Mouse (Mus musculus) liver, postnatal 0 days (tissue): ENCODE data around the gene Slc12a8. TPM values are rescaled to one million over a fixed set of nuclear protein-coding genes. Genes with fewer than 3 reads are reported as not detected.

Experiments used
- ATAC-seq: fragments of 200-750 bp; cut with Nextera tagmentation; 2 replicates; pipeline ENCODE4 v1.8.0; 2017; ENCODE audit warnings: mild to moderate bottlenecking, moderate library complexity
- DNase-seq: peaks from one replicate; pipeline ENCODE4 v3.0.0-alpha.2; 2016
- H3K27ac ChIP-seq: fragments of 300-500 bp; sonication (generic); 2 replicates; pipeline ENCODE4 v1.5.1; 2014; ENCODE audit warnings: antibody characterized with exemption, moderate library complexity, mild to moderate bottlenecking, low read depth
- H3K27me3 ChIP-seq: fragments of 300-500 bp; sonication (generic); 2 replicates; pipeline ENCODE4 v1.6.1; 2014; ENCODE audit warnings: low read length, control low read depth, mixed read lengths; ENCODE audit not compliant: insufficient read depth
- H3K36me3 ChIP-seq: fragments of 300-500 bp; sonication (generic); replicated peaks from 2 replicates; pipeline ENCODE4 v1.6.1; 2014; ENCODE audit warnings: mild to moderate bottlenecking, control low read depth, low read length, moderate library complexity, mixed read lengths; ENCODE audit not compliant: insufficient read depth
- H3K4me1 ChIP-seq: fragments of 300-500 bp; sonication (generic); 2 replicates; pipeline ENCODE4 v1.6.1; 2014; ENCODE audit warnings: antibody characterized with exemption, mild to moderate bottlenecking, control low read depth; ENCODE audit not compliant: insufficient read depth
- H3K4me2 ChIP-seq: fragments of 300-500 bp; sonication (generic); 2 replicates; pipeline ENCODE4 v1.6.1; 2014; ENCODE audit warnings: low read depth, mild to moderate bottlenecking, low read length, moderate library complexity, mixed read lengths
- H3K4me3 ChIP-seq: fragments of 300-500 bp; sonication (generic); 2 replicates; pipeline ENCODE4 v1.5.1; 2014; ENCODE audit warnings: low read depth, low read length
- H3K9ac ChIP-seq: fragments of 300-500 bp; sonication (generic); replicated peaks from 2 replicates; pipeline ENCODE4 v1.6.1; 2014; ENCODE audit warnings: mild to moderate bottlenecking, moderate library complexity
- H3K9me3 ChIP-seq: fragments of 300-500 bp; sonication (generic); 2 replicates; pipeline ENCODE4 v1.6.1; 2016; ENCODE audit warnings: mild to moderate bottlenecking, control low read depth, low read length, mixed read lengths
- CTCF ChIP-seq: sonication (generic); IDR thresholded peaks from 2 replicates; pipeline ENCODE4 v1.5.1; 2016; ENCODE audit warnings: antibody characterized with exemption, low read depth
- EP300 ChIP-seq: IDR thresholded peaks from 2 replicates; pipeline ENCODE4 v1.6.1; 2016; ENCODE audit warnings: antibody characterized with exemption, low read depth, mild to moderate bottlenecking
- WGBS: fragments of 180-500 bp; shearing (Covaris S2); extraction: QIAGEN DNeasy Blood & Tissue Kit; methylation state at CpG from one replicate; pipeline ENCODE4 v1.1.7; 2014; ENCODE audit not compliant: insufficient replicate concordance; 5-methylcytosine and 5-hydroxymethylcytosine counted together
- polyA plus RNA-seq: library from polyadenylated mRNA; unstranded; fragments of >200 nt; fragmentation: Nextera tagmentation; extraction: Ambion mirVana; gene quantifications from 2 replicates; pipeline ENCODE4 v1.2.1, GENCODE M21; 2015

The Slc12a8 gene
- polyA plus RNA-seq, 1 experiment from 2014 or later = 0.18 TPM

GRCm38 (mm10) chr16:33517627-33518026 lies 499 bp downstream of the Slc12a8 start:
- TF ChIP-seq CTCF (no peak), EP300 (no peak)
- H3K27ac ChIP-seq = no peak overlapping the region
- 34% methylated on average over 4 of the region's 4 CpGs for WGBS
- ATAC-seq (no peak), DNase-seq (no peak)
- H3K27me3 ChIP-seq = 0 out of 2 replicates have a peak, but pooled peaks cover 6% of the 10 kb centered on the region
- no peaks in the 10 kb centered on the region for H3K36me3 ChIP-seq
- no peak overlapping the region for H3K9ac ChIP-seq
- H3K4me1 ChIP-seq = peaks cover 5% of the 10 kb centered on the region; the same call in 1 of the 2 replicates
- no peaks in the 10 kb centered on the region for H3K9me3 ChIP-seq
- no peak overlapping the region for H3K4me3 ChIP-seq
- H3K4me2 ChIP-seq = peak overlapping the region; percentile 54; the same call in 1 of the 2 replicates

- Histone ChIP-seq H3K9me3 (no peaks in the 10 kb centered on the region), H3K4me2 (no peak overlapping the region), H3K4me1 (peaks cover 5% of the 10 kb centered on the region; the same call in 1 of the 2 replicates), H3K27me3 (0 out of 2 replicates have a peak, but pooled peaks cover 6% of the 10 kb centered on the region), H3K27ac (no peak overlapping the region), H3K36me3 (no peaks in the 10 kb centered on the region), H3K4me3 (no peak overlapping the region), H3K9ac (no peak overlapping the region)
- DNase-seq = no peak
- no peak for TF ChIP-seq CTCF
- no peak for TF ChIP-seq EP300
- WGBS = 59% methylated on average over 7 of the region's 7 CpGs
- no peak for ATAC-seq
Measured at GRCm38 (mm10) chr16:33518236-33518635, 1.1 kb downstream of the Slc12a8 start.

GRCm38 (mm10) chr16:33519916-33520568 lies 2.9 kb downstream of the Slc12a8 start:
- TF ChIP-seq CTCF (no peak), EP300 (no peak)
- ATAC-seq (no peak), DNase-seq (no peak)
- H3K27ac ChIP-seq = no peak overlapping the region
- no peak overlapping the region for H3K9ac ChIP-seq
- H3K4me3 ChIP-seq = no peak overlapping the region
- 0 out of 2 replicates have a peak, but pooled peaks cover 6% of the 10 kb centered on the region for H3K27me3 ChIP-seq
- H3K4me2 ChIP-seq = no peak overlapping the region
- 68% methylated on average over 6 of the region's 6 CpGs for WGBS
- H3K36me3 ChIP-seq = no peaks in the 10 kb centered on the region
- H3K9me3 ChIP-seq = no peaks in the 10 kb centered on the region
- H3K4me1 ChIP-seq = peaks cover 5% of the 10 kb centered on the region; the same call in 1 of the 2 replicates

DNA sequence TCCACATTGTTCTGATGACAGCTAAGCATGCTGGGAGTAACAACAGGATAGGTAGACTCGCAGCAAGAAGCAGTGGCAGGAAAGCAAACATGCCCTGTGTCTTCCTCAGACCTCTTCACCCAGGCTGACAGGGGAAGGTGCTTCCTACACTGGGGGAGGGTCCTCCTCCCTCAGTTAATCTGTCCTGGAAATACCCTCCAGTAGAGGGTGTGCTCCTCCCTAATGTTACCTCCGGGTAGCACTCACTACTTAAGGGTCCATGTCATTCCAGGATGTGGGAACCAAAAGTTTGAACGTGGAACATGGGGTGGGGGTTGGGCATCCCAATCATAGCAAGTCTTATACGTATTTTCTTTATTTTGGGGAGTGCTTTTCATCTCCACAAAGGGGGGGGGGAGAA lies 5.4 kb downstream of the Slc12a8 start:
- Histone ChIP-seq H3K27ac (no peak overlapping the region), H3K9ac (no peak overlapping the region), H3K4me3 (no peak overlapping the region), H3K27me3 (0 out of 2 replicates have a peak, but pooled peaks cover 3% of the 10 kb centered on the region), H3K36me3 (no peaks in the 10 kb centered on the region), H3K4me2 (no peak overlapping the region), H3K9me3 (no peaks in the 10 kb centered on the region), H3K4me1 (no peaks in the 10 kb centered on the region)
- TF ChIP-seq CTCF (no peak), EP300 (no peak)
- 39% methylated on average over 4 of the region's 4 CpGs for WGBS
- no peak for ATAC-seq
- DNase-seq = no peak

GRCm38 (mm10) chr16:33523571-33523970 lies 6.4 kb downstream of the Slc12a8 start:
- TF ChIP-seq EP300 = no peak
- TF ChIP-seq CTCF = no peak
- Histone ChIP-seq H3K9me3 (no peaks in the 10 kb centered on the region), H3K27me3 (no peaks in the 10 kb centered on the region), H3K4me2 (no peak overlapping the region), H3K27ac (no peak overlapping the region), H3K9ac (no peak overlapping the region), H3K36me3 (no peaks in the 10 kb centered on the region), H3K4me1 (no peaks in the 10 kb centered on the region), H3K4me3 (no peak overlapping the region)
- DNase-seq = no peak
- WGBS = 71% methylated on average over 10 of the region's 10 CpGs
- ATAC-seq = no peak

DNA sequence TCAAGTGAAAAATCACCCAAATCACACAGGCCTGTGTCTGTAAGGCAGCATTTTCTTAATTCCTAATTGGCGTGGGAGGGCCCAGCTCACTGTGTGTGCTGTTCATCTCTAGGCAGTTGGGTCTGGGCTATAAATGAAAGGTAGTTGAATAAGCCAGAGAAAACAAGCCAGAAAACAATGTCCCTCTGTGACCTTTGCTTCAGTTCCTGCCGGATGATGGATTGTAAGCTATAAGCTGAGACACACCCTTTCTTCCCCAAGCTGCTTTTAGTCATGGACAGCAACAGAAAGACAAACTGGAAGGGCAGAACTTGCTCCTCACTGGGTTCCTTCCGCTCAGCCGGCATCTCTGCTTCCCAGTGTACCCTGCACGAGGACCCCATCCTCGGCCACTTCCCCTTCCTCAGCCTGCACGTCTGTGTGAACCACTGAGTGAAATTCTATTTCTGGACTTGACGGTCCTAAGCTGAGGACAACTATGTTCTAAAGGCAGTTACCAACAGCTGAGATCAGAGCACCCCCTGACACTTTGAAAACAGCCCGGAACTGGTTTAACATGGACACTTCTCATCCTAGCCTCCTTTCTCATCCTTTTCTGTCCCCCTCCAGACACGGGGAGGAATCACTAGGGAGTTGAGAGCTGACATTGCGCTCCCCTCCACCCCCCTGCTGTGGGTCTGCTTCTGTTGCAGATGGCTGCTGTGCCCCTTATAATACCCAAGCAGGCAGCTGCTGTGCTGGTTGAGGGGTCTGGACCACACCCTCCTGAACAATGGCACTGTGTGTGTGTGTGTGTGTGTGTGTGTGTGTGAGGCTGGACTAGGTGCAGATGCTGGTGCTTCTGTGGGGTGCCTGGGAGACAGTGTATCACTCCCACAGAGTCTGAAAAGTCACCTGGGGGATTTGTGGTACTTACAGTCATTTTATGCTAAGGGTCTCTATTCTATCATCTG lies 12.7 kb downstream of the Slc12a8 start:
- Histone ChIP-seq H3K27ac (no peak overlapping the region), H3K27me3 (no peaks in the 10 kb centered on the region), H3K36me3 (no peaks in the 10 kb centered on the region), H3K4me1 (no peaks in the 10 kb centered on the region), H3K9me3 (no peaks in the 10 kb centered on the region), H3K9ac (no peak overlapping the region), H3K4me3 (no peak overlapping the region), H3K4me2 (no peak overlapping the region)
- DNase-seq (no peak), ATAC-seq (0 out of 2 replicates have a peak, but pooled peaks have one; percentile 15)
- TF ChIP-seq CTCF (no peak), EP300 (no peak)
- WGBS = 52% methylated on average over 11 of the region's 11 CpGs
